Mouse (Mus musculus) kidney, embryonic 16.5 days (tissue): Measurements from ENCODE around the gene Xpo4. TPM values are rescaled to one million over a fixed set of nuclear protein-coding genes. Genes with fewer than 3 reads are reported as not detected.
"Not testable (repeated sequence)": the region's sequence is repeated elsewhere in the genome, so short reads cannot be mapped to it uniquely, and the experiment has no call there.

Experiments used
- ATAC-seq: fragments of 200-750 bp; cut with Nextera tagmentation; 2 replicates; pipeline ENCODE4 v1.8.0; 2017; ENCODE audit warnings: moderate TSS enrichment; ENCODE audit not compliant: low FRiP score, low TSS enrichment
- H3K27ac ChIP-seq: fragments of 300-500 bp; sonication (generic); 2 replicates; pipeline ENCODE4 v1.5.1; 2014; ENCODE audit warnings: low read length
- H3K27me3 ChIP-seq: fragments of 300-500 bp; sonication (generic); 2 replicates; pipeline ENCODE4 v1.6.1; 2014; ENCODE audit warnings: low read length, control low read depth, mixed read lengths; ENCODE audit not compliant: insufficient read depth
- H3K36me3 ChIP-seq: fragments of 300-500 bp; sonication (generic); 2 replicates; pipeline ENCODE4 v1.6.1; 2014; ENCODE audit warnings: low read length, control low read depth, mixed read lengths; ENCODE audit not compliant: insufficient read depth
- H3K4me1 ChIP-seq: fragments of 300-500 bp; sonication (generic); 2 replicates; pipeline ENCODE4 v1.6.1; 2014; ENCODE audit warnings: low read length, control low read depth, mixed read lengths; ENCODE audit not compliant: insufficient read depth
- H3K4me2 ChIP-seq: fragments of 300-500 bp; sonication (generic); replicated peaks from 2 replicates; pipeline ENCODE4 v1.6.1; 2014; ENCODE audit warnings: low read depth, low read length
- H3K4me3 ChIP-seq: fragments of 300-500 bp; sonication (generic); 2 replicates; pipeline ENCODE4 v1.5.1; 2014; ENCODE audit warnings: mild to moderate bottlenecking, low read length
- H3K9ac ChIP-seq: fragments of 300-500 bp; sonication (generic); replicated peaks from 2 replicates; pipeline ENCODE4 v1.6.1; 2014; ENCODE audit warnings: low read length
- H3K9me3 ChIP-seq: fragments of 300-500 bp; sonication (generic); 2 replicates; pipeline ENCODE4 v1.6.1; 2016; ENCODE audit warnings: low read length, control low read depth
- WGBS: fragments of 180-500 bp; shearing (Covaris S2); extraction: QIAGEN DNeasy Blood & Tissue Kit; methylation state at CpG from one replicate; pipeline ENCODE4 v1.1.7; 2014; 5-methylcytosine and 5-hydroxymethylcytosine counted together
- polyA plus RNA-seq: library from polyadenylated mRNA; unstranded; fragments of >200 nt; fragmentation: Nextera tagmentation; extraction: Ambion mirVana; gene quantifications from 2 replicates; pipeline ENCODE4 v1.2.1, GENCODE M21; 2015

Xpo4 gene
- polyA plus RNA-seq, 1 experiment from 2014 or later, result 19.8 TPM

- no peak overlapping the region for H3K4me3 ChIP-seq
- H3K4me1 ChIP-seq, result peaks cover 1% of the 10 kb centered on the region; the same call in 1 of the 2 replicates
- H3K36me3 ChIP-seq, result peaks cover 36% of the 10 kb centered on the region
- H3K27me3 ChIP-seq, result no peaks in the 10 kb centered on the region
- no peak overlapping the region for H3K27ac ChIP-seq
- H3K9ac ChIP-seq, result no peak overlapping the region
- WGBS, result 77% methylated on average over 12 of the region's 12 CpGs
- H3K9me3 ChIP-seq, result no peaks in the 10 kb centered on the region
- H3K4me2 ChIP-seq, result no peak overlapping the region
- ATAC-seq, result no peak
These were observed 36.8 kb upstream of the Xpo4 start for GRCm38 (mm10) chr14:57701915-57702477.

- 97% methylated on average over 28 of the region's 33 CpGs for WGBS
- Histone ChIP-seq H3K36me3 (peaks cover 50% of the 10 kb centered on the region), H3K9me3 (no peaks in the 10 kb centered on the region), H3K4me3 (no peak overlapping the region), H3K9ac (no peak overlapping the region), H3K27ac (no peak overlapping the region), H3K4me2 (no peak overlapping the region), H3K4me1 (no peaks in the 10 kb centered on the region), H3K27me3 (no peaks in the 10 kb centered on the region)
- ATAC-seq, result no peak
These were observed 34.3 kb upstream of the Xpo4 start for GRCm38 (mm10) chr14:57699461-57699970.

GRCm38 (mm10) chr14:57699016-57699415 lies 33.8 kb upstream of the Xpo4 start:
- no peak for ATAC-seq
- WGBS, result 90% methylated on average over 10 of the region's 10 CpGs
- Histone ChIP-seq H3K4me2 (no peak overlapping the region), H3K4me1 (no peaks in the 10 kb centered on the region), H3K27ac (no peak overlapping the region), H3K9me3 (no peaks in the 10 kb centered on the region), H3K9ac (no peak overlapping the region), H3K36me3 (peaks cover 55% of the 10 kb centered on the region), H3K27me3 (no peaks in the 10 kb centered on the region), H3K4me3 (no peak overlapping the region)

GRCm38 (mm10) chr14:57696066-57696465 lies 30.8 kb upstream of the Xpo4 start:
- no peaks in the 10 kb centered on the region for H3K4me1 ChIP-seq
- no peak for ATAC-seq
- 90% methylated on average over 15 of the region's 15 CpGs for WGBS

GRCm38 (mm10) chr14:57695550-57695949 lies 30.3 kb upstream of the Xpo4 start:
- no peak overlapping the region for H3K9ac ChIP-seq
- peaks cover 73% of the 10 kb centered on the region for H3K36me3 ChIP-seq
- H3K4me1 ChIP-seq, result no peaks in the 10 kb centered on the region
- WGBS, result 92% methylated on average over 8 of the region's 8 CpGs
- no peak overlapping the region for H3K4me2 ChIP-seq
- H3K9me3 ChIP-seq, result no peaks in the 10 kb centered on the region
- H3K4me3 ChIP-seq, result no peak overlapping the region
- no peak for ATAC-seq
- no peak overlapping the region for H3K27ac ChIP-seq
- H3K27me3 ChIP-seq, result no peaks in the 10 kb centered on the region

More at GRCm38 (mm10) chr14:57696066-57696465, 30.8 kb upstream of the Xpo4 start:
- H3K27ac ChIP-seq, result no peak overlapping the region
- H3K4me2 ChIP-seq, result no peak overlapping the region
- no peaks in the 10 kb centered on the region for H3K27me3 ChIP-seq
- H3K9me3 ChIP-seq, result no peaks in the 10 kb centered on the region
- no peak overlapping the region for H3K9ac ChIP-seq
- H3K4me3 ChIP-seq, result no peak overlapping the region
- peaks cover 71% of the 10 kb centered on the region for H3K36me3 ChIP-seq

- no peak overlapping the region for H3K4me3 ChIP-seq
- H3K4me2 ChIP-seq, result no peak overlapping the region
- H3K36me3 ChIP-seq, result peaks cover 67% of the 10 kb centered on the region
- WGBS, result 86% methylated on average over 16 of the region's 16 CpGs
- H3K4me1 ChIP-seq, result no peaks in the 10 kb centered on the region
- H3K27ac ChIP-seq, result no peak overlapping the region
- no peak overlapping the region for H3K9ac ChIP-seq
- no peaks in the 10 kb centered on the region for H3K27me3 ChIP-seq
- no peak for ATAC-seq
- H3K9me3 ChIP-seq, result no peaks in the 10 kb centered on the region
These were observed 29.0 kb upstream of the Xpo4 start for GRCm38 (mm10) chr14:57694246-57694645.

- Histone ChIP-seq H3K4me1 (no peaks in the 10 kb centered on the region), H3K4me2 (no peak overlapping the region), H3K9me3 (no peaks in the 10 kb centered on the region), H3K9ac (no peak overlapping the region), H3K4me3 (no peak overlapping the region), H3K27me3 (no peaks in the 10 kb centered on the region), H3K27ac (no peak overlapping the region), H3K36me3 (peaks cover 69% of the 10 kb centered on the region)
- WGBS, result 94% methylated on average over 17 of the region's 17 CpGs
- no peak for ATAC-seq
These were observed 27.4 kb upstream of the Xpo4 start for GRCm38 (mm10) chr14:57692517-57693130.

GRCm38 (mm10) chr14:57691316-57691715 lies 26.1 kb upstream of the Xpo4 start:
- H3K27ac ChIP-seq, result no peak overlapping the region
- no peaks in the 10 kb centered on the region for H3K27me3 ChIP-seq
- no peak for ATAC-seq
- no peaks in the 10 kb centered on the region for H3K4me1 ChIP-seq
- peaks cover 61% of the 10 kb centered on the region for H3K36me3 ChIP-seq
- no peak overlapping the region for H3K9ac ChIP-seq
- 95% methylated on average over 24 of the region's 24 CpGs for WGBS
- no peak overlapping the region for H3K4me2 ChIP-seq
- no peak overlapping the region for H3K4me3 ChIP-seq
- H3K9me3 ChIP-seq, result no peaks in the 10 kb centered on the region

- no peak for ATAC-seq
- no peak overlapping the region for H3K4me3 ChIP-seq
- no peaks in the 10 kb centered on the region for H3K4me1 ChIP-seq
- H3K27ac ChIP-seq, result no peak overlapping the region
- H3K9ac ChIP-seq, result no peak overlapping the region
- H3K9me3 ChIP-seq, result no peaks in the 10 kb centered on the region
- peaks cover 55% of the 10 kb centered on the region for H3K36me3 ChIP-seq
- no peaks in the 10 kb centered on the region for H3K27me3 ChIP-seq
- WGBS, result 97% methylated on average over 8 of the region's 8 CpGs
- no peak overlapping the region for H3K4me2 ChIP-seq
These were observed 25.5 kb upstream of the Xpo4 start for GRCm38 (mm10) chr14:57690681-57691080.

GRCm38 (mm10) chr14:57688066-57688465 lies 22.8 kb upstream of the Xpo4 start:
- not testable (repeated sequence) for ATAC-seq, H3K4me1 ChIP-seq, H3K4me2 ChIP-seq, H3K27me3 ChIP-seq, H3K9ac ChIP-seq, H3K4me3 ChIP-seq, H3K9me3 ChIP-seq, H3K27ac ChIP-seq
- peaks cover 34% of the 10 kb centered on the region for H3K36me3 ChIP-seq
- 92% methylated on average over 7 of the region's 7 CpGs for WGBS
